Mouse (Mus musculus) inflammation-experienced regulatory T-cells, adult 6 months (primary cell): ENCODE measurements around the gene Guca2b. TPM values are rescaled to one million over a fixed set of nuclear protein-coding genes. Genes with fewer than 3 reads are reported as not detected.
"Not testable (repeated sequence)": the region's sequence is repeated elsewhere in the genome, so short reads cannot be mapped to it uniquely, and the experiment has no call there.

ENCODE experiments used
- ATAC-seq: one replicate; pipeline ENCODE4 v1.8.0; 2017
- polyA plus RNA-seq, 3 experiments: library from polyadenylated mRNA; unstranded; fragments of 100-300 nt; shearing (Covaris generic); gene quantifications; one replicate each; pipeline ENCODE4 v1.2.1; 2017

The Guca2b gene
- polyA plus RNA-seq, 3 experiments from 2014 or later = not detected

GRCm38 (mm10) chr4:119642666-119643065, 16.1 kb downstream of the Guca2b start:
- no peak for ATAC-seq

- ATAC-seq = no peak
Measured at GRCm38 (mm10) chr4:119638656-119639055, 20.1 kb downstream of the Guca2b start.

- no peak for ATAC-seq
Measured at GRCm38 (mm10) chr4:119637946-119638345, 20.8 kb downstream of the Guca2b start.

- ATAC-seq = no peak
Measured at GRCm38 (mm10) chr4:119637176-119637845, 21.4 kb downstream of the Guca2b start, which contains the start of gene Guca2a. Guca2a (plus strand) TSS chr4:119637704.

- no peak for ATAC-seq
Measured at GRCm38 (mm10) chr4:119636731-119637130, 22.0 kb downstream of the Guca2b start.

GRCm38 (mm10) chr4:119635686-119636085, 23.1 kb downstream of the Guca2b start:
- no peak for ATAC-seq

- no peak for ATAC-seq
Measured at GRCm38 (mm10) chr4:119634908-119635660, 23.7 kb downstream of the Guca2b start.

- no peak for ATAC-seq
Measured at GRCm38 (mm10) chr4:119633948-119634347, 24.8 kb downstream of the Guca2b start.

- ATAC-seq = no peak
Measured at GRCm38 (mm10) chr4:119633342-119633741, 25.4 kb downstream of the Guca2b start.

- ATAC-seq = no peak
Measured at GRCm38 (mm10) chr4:119632721-119633120, 26.0 kb downstream of the Guca2b start.

GRCm38 (mm10) chr4:119631115-119631919, 27.4 kb downstream of the Guca2b start:
- no peak for ATAC-seq

- ATAC-seq = not testable (repeated sequence)
Measured at GRCm38 (mm10) chr4:119628363-119628762, 30.4 kb downstream of the Guca2b start.

- ATAC-seq = no peak
Measured at GRCm38 (mm10) chr4:119627317-119627716, 31.4 kb downstream of the Guca2b start.

- no peak for ATAC-seq
Measured at GRCm38 (mm10) chr4:119626876-119627275, 31.9 kb downstream of the Guca2b start.

GRCm38 (mm10) chr4:119626081-119626645, 32.6 kb downstream of the Guca2b start:
- ATAC-seq = no peak

- no peak for ATAC-seq
Measured at GRCm38 (mm10) chr4:119614724-119615123, 44.0 kb downstream of the Guca2b start.

- ATAC-seq = peak; percentile 63
Measured at GRCm38 (mm10) chr4:119614078-119614477, 44.7 kb downstream of the Guca2b start.

- no peak for ATAC-seq
Measured at GRCm38 (mm10) chr4:119609488-119609887, 49.3 kb downstream of the Guca2b start.
